Mouse (Mus musculus): ENCODE results near the gene Akr1cl. TPM values are rescaled to one million over a fixed set of nuclear protein-coding genes. Genes with fewer than 3 reads are reported as not detected.

The Akr1cl gene
- total RNA-seq (2023): not detected

GRCm38 (mm10) chr1:65032641-65033040, at the start of gene Akr1cl:
TSS of gene Akr1cl (minus strand) at chr1:65032759.

GRCm38 (mm10) chr1:65082188-65082587, 49.6 kb upstream of the Akr1cl start, which contains the start of gene Crygb:
TSS of gene Crygb (minus strand) at chr1:65082288.

GRCm38 (mm10) chr1:65073589-65073988, 41.0 kb upstream of the Akr1cl start, which contains the start of gene Crygc:
TSS of gene Crygc (minus strand) at chr1:65073689.

GRCm38 (mm10) chr1:65063352-65063751, 30.8 kb upstream of the Akr1cl start, which contains the start of gene Crygd:
TSS of gene Crygd (minus strand) at chr1:65063452.

GRCm38 (mm10) chr1:65050952-65051351, 18.4 kb upstream of the Akr1cl start, which contains the start of gene Cryge:
TSS of gene Cryge (minus strand) at chr1:65051149.

Other genes starting within 250 kb of the Akr1cl start
- 14.9 TPM for gene Plekhm3, start 75.9 kb downstream of the Akr1cl start, total RNA-seq (2023)
- gene Cryge, start 18.4 kb upstream of the Akr1cl start, total RNA-seq (2023): not detected
- gene Crygd, start 30.7 kb upstream of the Akr1cl start, total RNA-seq (2023): not detected
- not detected for gene Crygc, start 40.9 kb upstream of the Akr1cl start, total RNA-seq (2023)
- not detected for gene Crygb, start 49.5 kb upstream of the Akr1cl start, total RNA-seq (2023)
- gene Cryga, start 70.6 kb upstream of the Akr1cl start, total RNA-seq (2023): not detected
- gene Gm28845, start 86.8 kb upstream of the Akr1cl start, total RNA-seq (2023): not detected
- not detected for gene D630023F18Rik, start 90.5 kb upstream of the Akr1cl start, total RNA-seq (2023)
- 4.0 TPM for gene Idh1, start 153.7 kb upstream of the Akr1cl start, total RNA-seq (2023)
- gene Pikfyve, start 153.9 kb upstream of the Akr1cl start, total RNA-seq (2023): 38.7 TPM
- gene Pth2r, start 249.3 kb upstream of the Akr1cl start, total RNA-seq (2023): not detected

Data from CD8-positive naive resting alpha-beta T cell, adult 57 days (primary cell).